Mouse (Mus musculus) central nervous system, embryonic 18 days (tissue): Measurements from ENCODE around the gene Gm10184. TPM values are rescaled to one million over a fixed set of nuclear protein-coding genes. Genes with fewer than 3 reads are reported as not detected.

Experiments used
- polyA plus RNA-seq: library from polyadenylated mRNA; depleted of rRNA; stranded (reverse); fragments of >200 nt; gene quantifications from 2 replicates; pipeline ENCODE4 v1.2.3, GENCODE M21; 2012; rRNA removed

Gm10184 gene
- 3.3 and 5.3 TPM in 2 replicates for polyA plus RNA-seq

DNA sequence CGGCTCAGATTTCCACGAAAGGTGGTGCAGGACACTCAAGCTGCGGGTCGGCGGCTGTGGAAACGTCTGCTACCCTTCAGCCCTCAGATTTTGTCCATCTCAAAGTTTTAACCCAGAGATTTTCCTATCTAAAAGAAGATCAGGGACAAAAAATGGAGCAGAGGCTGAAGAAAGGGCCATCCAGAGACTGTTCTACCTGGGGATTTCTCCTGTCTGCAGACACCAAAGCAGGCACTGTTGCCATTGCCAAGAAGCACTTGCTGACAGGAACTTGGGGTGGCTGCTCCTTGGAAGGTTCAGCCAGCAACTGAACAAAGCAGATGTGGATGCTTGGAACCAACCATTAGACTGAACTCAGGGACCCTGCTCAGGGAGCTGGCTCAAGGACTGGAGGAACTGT, at the start of gene Gm10184:
Gm10184 (minus strand) TSS at position 101 of the 400 bp plus-strand sequence.

